In the genomic region with DNA sequence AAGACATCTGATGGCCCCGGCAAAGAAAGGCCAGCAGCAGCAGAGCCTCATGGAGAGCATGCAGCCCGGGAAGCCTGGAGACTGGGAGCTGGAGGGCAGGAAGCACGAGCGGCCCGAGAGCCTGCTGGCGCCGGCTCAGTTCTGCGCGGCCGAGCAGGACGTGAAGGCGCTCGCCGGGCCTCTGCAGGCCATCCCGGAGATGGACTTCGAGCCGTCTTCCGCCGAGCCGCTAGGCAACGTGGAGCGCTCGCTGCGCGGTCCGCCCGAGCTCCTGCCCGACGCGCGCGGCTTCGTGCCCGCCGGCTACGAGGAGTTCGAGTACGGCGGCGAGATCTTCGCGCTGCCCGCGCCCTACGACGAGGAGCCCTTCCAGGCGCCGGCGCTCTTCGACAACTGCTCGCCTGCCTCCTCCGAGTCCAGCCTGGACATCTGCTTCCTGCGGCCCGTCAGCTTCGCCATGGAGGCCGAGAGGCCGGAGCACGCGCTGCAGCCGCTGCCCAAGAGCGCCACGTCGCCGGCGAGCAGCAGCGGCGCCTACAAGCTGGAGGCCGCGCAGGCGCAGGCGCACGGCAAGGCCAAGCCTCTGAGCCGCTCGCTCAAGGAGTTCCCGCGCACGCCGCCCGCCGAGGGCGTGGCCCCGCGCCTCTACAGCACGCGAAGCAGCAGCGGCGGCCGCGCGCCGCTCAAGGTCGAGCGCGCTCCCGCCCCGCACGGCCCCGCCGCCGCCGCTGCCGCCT, we compare ENCODE assay signal across 8 mouse cellular contexts. TPM values are rescaled to one million over a fixed set of nuclear protein-coding genes. Genes with fewer than 3 reads are reported as not detected.
DNase-seq lines count a peak whose midpoint lies in the region; ATAC-seq and TF ChIP-seq lines count a peak whose summit lies in the region.

Gene Gm10190, minus strand, starts transcription at position 553 of the 737 bp plus-strand sequence.

- peak; percentile 98 for ATAC-seq in frontal cortex, adult (ENCODE audit: low TSS enrichment)
- peak; percentile 99 for ATAC-seq in neural tube, embryonic 15.5 days (ENCODE audit: low FRiP score)

- peak within 1 kb of the TSS; percentile 50 to 56 for H3K4me3 ChIP-seq in ES-E14 (ENCODE audit: insufficient read depth in 1 of 2, low read depth in 1 of 2, low read length in 2 of 2, poor library complexity in 1 of 2, severe bottlenecking in 1 of 2)
- peak within 1 kb of the TSS; percentile 78 for H3K4me3 ChIP-seq in layer of hippocampus, adult 2 months
- peak within 1 kb of the TSS; percentile 56 for H3K4me3 ChIP-seq in neural tube, embryonic 15.5 days (replicated peaks)
- H3K4me3 ChIP-seq in testis, adult 2 months (ENCODE audit: control insufficient read depth, low read depth, low read length), result peak within 1 kb of the TSS; percentile 89

- 3% methylated on average over 100 of the region's 102 CpGs for WGBS in neural tube, embryonic 15.5 days

- peak within 1 kb of the TSS; percentile 86 for H3K4me2 ChIP-seq in neural tube, embryonic 15.5 days

- peak within 1 kb of the TSS; percentile 62 for H3K9ac ChIP-seq in ES-E14 (ENCODE audit: insufficient read depth, low read depth, low read length, poor library complexity, severe bottlenecking)
- peak within 1 kb of the TSS; percentile 65 for H3K9ac ChIP-seq in neural tube, embryonic 15.5 days (replicated peaks)

- in situ Hi-C loops in ES-E14 (cut with MboI; ENCODE audit: low sequenced_read_pairs in 2 of 2, unreplicated experiment in 2 of 2), result no loop called here

- H3K9me3 ChIP-seq in ES-E14 (ENCODE audit: control insufficient read depth, insufficient read depth, low read depth, low read length), result no peaks in the 10 kb centered on the region
- H3K9me3 ChIP-seq in neural tube, embryonic 15.5 days (replicated peaks), result no peaks in the 10 kb centered on the region

- TF ChIP-seq CTCF in layer of hippocampus, adult 2 months (conservative IDR thresholded peaks at IDR 0.05), result 0 out of 2 replicates have a peak, but pooled peaks have one; percentile 4
- TF ChIP-seq CTCF in testis, adult 2 months (IDR thresholded peaks at IDR 0.05; ENCODE audit: control insufficient read depth, insufficient read depth, insufficient replicate concordance, low read depth, low read length), result no peak

- H3K27ac ChIP-seq in ES-E14 (ENCODE audit: insufficient read depth, low read depth, low read length, poor library complexity, severe bottlenecking), result no peak within 1 kb of the TSS
- H3K27ac ChIP-seq in layer of hippocampus, adult 2 months, result peak within 1 kb of the TSS; percentile 92
- peak within 1 kb of the TSS; percentile 89 for H3K27ac ChIP-seq in neural tube, embryonic 15.5 days (replicated peaks)
- H3K27ac ChIP-seq in testis, adult 2 months (ENCODE audit: control insufficient read depth, insufficient read depth, low read depth, low read length), result peak within 1 kb of the TSS; percentile 83

- H3K27me3 ChIP-seq in neural tube, embryonic 15.5 days (replicated peaks), result no peaks in the 10 kb centered on the region
- no peaks in the 10 kb centered on the region for H3K27me3 ChIP-seq in testis, adult 2 months (ENCODE audit: control insufficient read depth, insufficient read depth, low read length)

- peak; percentile 61; the same call in 1 of the 2 replicates for TF ChIP-seq POLR2A in testis, adult 2 months (IDR thresholded peaks at IDR 0.05; ENCODE audit: control insufficient read depth, low read depth, low read length)

- peak; percentile 63 for DNase-seq in ES-E14 (ENCODE audit: low read depth, low spot score)
- peak; percentile 93 to 96 for DNase-seq in cerebellum, postnatal 10 days
- peak; percentile 88 for DNase-seq in heart, postnatal 4 days
- peak; percentile 81 to 86 for DNase-seq in layer of hippocampus, adult 2 months (ENCODE audit: low spot score in 2 of 2)
- peak; percentile 88 to 92 for DNase-seq in lung, adult 18-20 months

- no peaks in the 10 kb centered on the region for H3K36me3 ChIP-seq in ES-E14 (ENCODE audit: control insufficient read depth, insufficient read depth, low read length, poor library complexity, severe bottlenecking)
- no peaks in the 10 kb centered on the region for H3K36me3 ChIP-seq in neural tube, embryonic 15.5 days
- H3K36me3 ChIP-seq in testis, adult 2 months (ENCODE audit: control insufficient read depth, insufficient read depth, low read length), result no peaks in the 10 kb centered on the region; the same call in 1 of the 2 replicates

- H3K4me1 ChIP-seq in ES-E14 (ENCODE audit: control insufficient read depth in 2 of 2, insufficient read depth in 2 of 2, low read length in 2 of 2, poor library complexity in 1 of 2), result peaks cover 0 to 3% of the 10 kb centered on the region in 2 experiments; a peak in 1 of 4 replicates
- H3K4me1 ChIP-seq in neural tube, embryonic 15.5 days, result peaks cover 15% of the 10 kb centered on the region
- peaks cover 8% of the 10 kb centered on the region for H3K4me1 ChIP-seq in testis, adult 2 months (ENCODE audit: control insufficient read depth, insufficient read depth, low read length)

TF ChIP-seq in ES-E14, 5 proteins besides CTCF, POLR2A, EP300 and RAD21:
- TF ChIP-seq MAFK (IDR thresholded peaks at IDR 0.05; ENCODE audit: insufficient read depth, low read depth, low read length) (no peak), CHD2 (IDR thresholded peaks at IDR 0.05; ENCODE audit: low read depth, low read length) (no peak), ZC3H11A (IDR thresholded peaks at IDR 0.05; ENCODE audit: borderline replicate concordance, low read depth, low read length) (no peak), ZNF384 (IDR thresholded peaks at IDR 0.05; ENCODE audit: low read depth, low read length) (no peak), HCFC1 (IDR thresholded peaks at IDR 0.05; ENCODE audit: borderline replicate concordance, insufficient read depth, low read length) (0 out of 2 replicates have a peak, but pooled peaks have one; percentile 35)

RNA-seq across cellular contexts. Expression of gene Gm10190, which starts in this region (rescaled TPM):
- total RNA-seq in ES-E14 (2012; rRNA removed), result not detected in 2 replicates
- total RNA-seq in heart, postnatal 4 days (2021), result 1 to 10 TPM; 1.4 to 1.8 TPM
- 1 to 10 TPM in 1 of 2 experiments, not detected in 1; 1.5 TPM for total RNA-seq in layer of hippocampus, adult 2 months (2021)
- 2.5 and 3.7 TPM in 2 replicates for polyA plus RNA-seq in neural tube, embryonic 15.5 days (2015; fragmentation: Nextera tagmentation; extraction: Ambion mirVana)
- 5.0 and 6.1 TPM in 2 replicates for polyA plus RNA-seq in testis, adult 2 months (2012; rRNA removed)

Comparison
In these comparisons a context has a peak if more than half of its experiments do, and no peak if none do; other contexts are left out.
1. Peak in DNase-seq, H3K4me3 ChIP-seq and H3K9ac ChIP-seq in ES-E14; RNA of the gene not detected or under 1 TPM.